Mouse (Mus musculus) kidney, adult 2 months (tissue): ENCODE data around the gene Cd68.

Experiments used
- CTCF ChIP-seq: fragments of 200-500 bp; conservative IDR thresholded peaks from 2 replicates; pipeline ENCODE4 v1.5.1; 2011; ENCODE audit warnings: low read depth, mild to moderate bottlenecking, control low read depth, low read length, moderate library complexity, mixed read lengths; ENCODE audit not compliant: insufficient read depth, insufficient read length
- POLR2A ChIP-seq: fragments of 200-500 bp; IDR thresholded peaks from one replicate; pipeline ENCODE4 v1.6.1; 2011; ENCODE audit warnings: low read depth, low read length, control low read depth

GRCm38 (mm10) chr11:69707480-69707847 is 41.5 kb upstream of the Cd68 start:
- no peak for TF ChIP-seq CTCF
- no peak for TF ChIP-seq POLR2A
